Mouse (Mus musculus) kidney, adult 2 months (tissue): Measurements from ENCODE around the gene Krt6b.

Experiments
- CTCF ChIP-seq: fragments of 200-500 bp; conservative IDR thresholded peaks from 2 replicates; pipeline ENCODE4 v1.5.1; 2011; ENCODE audit warnings: low read depth, mild to moderate bottlenecking, control low read depth, low read length, moderate library complexity, mixed read lengths; ENCODE audit not compliant: insufficient read depth, insufficient read length
- POLR2A ChIP-seq: fragments of 200-500 bp; IDR thresholded peaks from one replicate; pipeline ENCODE4 v1.6.1; 2011; ENCODE audit warnings: low read depth, low read length, control low read depth

GRCm38 (mm10) chr15:101647280-101647679 is 32.8 kb downstream of the Krt6b start, which contains the start of gene Gm5478:
- TF ChIP-seq CTCF (no peak), POLR2A (no peak)
